Mouse (Mus musculus) frontal cortex, postnatal 10 days (tissue): ENCODE results near the gene Clta.
"Not testable (repeated sequence)": the region's sequence is repeated elsewhere in the genome, so short reads cannot be mapped to it uniquely, and the experiment has no call there.

Experiments used
- DNase-seq, 2 experiments: peaks; one replicate each; pipeline ENCODE4 v3.0.0; 2022; ENCODE audit warnings: low spot score in 2 of 2, mixed read lengths in 1 of 2

The Clta gene

DNA sequence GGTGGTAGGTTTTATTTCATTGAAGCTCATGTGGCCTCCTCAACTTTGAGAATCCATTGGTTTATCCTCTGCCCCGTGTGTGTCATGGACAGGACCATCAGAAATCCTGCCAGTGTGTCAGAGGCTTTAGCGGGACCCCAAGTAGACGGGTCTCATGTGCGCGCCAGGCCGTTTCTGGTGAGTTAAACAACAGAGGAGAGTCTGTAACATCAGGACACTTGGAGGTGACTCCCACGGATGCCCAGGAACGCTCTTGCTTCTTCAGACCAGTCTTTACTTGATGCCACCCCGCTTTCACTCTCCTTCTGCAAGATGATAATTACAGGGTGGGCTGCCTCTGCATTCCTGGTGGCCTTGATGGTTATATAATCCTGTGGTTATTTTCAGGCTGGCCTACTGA lies 19.4 kb downstream of the Clta start:
- DNase-seq: peak in 1 of 2 experiments; percentile 5

DNA sequence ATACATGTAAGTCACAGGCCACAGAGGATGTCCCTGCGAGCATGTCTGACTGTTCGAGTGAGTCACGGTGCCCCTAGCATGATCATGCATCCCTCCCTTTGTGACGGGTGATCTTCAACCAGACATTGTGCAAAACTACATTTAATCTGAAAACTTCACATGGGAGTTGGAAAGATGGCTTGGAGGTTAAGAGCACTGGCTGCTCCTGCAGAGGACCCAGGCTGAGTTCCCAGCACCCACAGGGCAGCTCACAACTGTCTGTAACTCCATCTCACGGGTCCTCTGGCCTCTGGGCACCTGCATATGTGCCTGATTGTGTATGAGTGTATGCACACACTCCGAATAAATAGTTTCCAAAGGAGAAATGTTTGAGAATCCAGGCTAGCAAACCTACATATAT lies 20.0 kb downstream of the Clta start:
- DNase-seq: peak in 1 of 2 experiments; percentile 2

DNA sequence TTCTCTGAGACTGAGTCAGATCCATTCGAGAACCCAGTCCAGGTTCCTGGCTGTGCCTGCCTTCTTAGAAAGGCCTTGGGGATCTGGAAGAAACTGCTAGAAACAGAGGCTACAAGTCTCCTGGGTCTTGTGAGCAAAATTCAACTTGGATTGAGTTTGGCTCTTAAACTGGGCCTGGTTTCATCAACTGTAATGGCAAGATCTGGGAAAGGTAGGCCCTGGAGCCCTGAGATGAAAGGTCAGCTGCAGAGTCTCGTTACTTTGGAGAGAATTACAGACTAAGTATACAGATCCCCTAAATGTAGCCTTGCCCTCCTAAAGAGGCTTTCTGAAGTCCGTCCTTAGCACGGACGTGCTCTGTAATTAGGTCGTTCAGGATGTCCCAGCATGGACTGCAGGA lies 21.3 kb downstream of the Clta start:
- no peak for DNase-seq

DNA sequence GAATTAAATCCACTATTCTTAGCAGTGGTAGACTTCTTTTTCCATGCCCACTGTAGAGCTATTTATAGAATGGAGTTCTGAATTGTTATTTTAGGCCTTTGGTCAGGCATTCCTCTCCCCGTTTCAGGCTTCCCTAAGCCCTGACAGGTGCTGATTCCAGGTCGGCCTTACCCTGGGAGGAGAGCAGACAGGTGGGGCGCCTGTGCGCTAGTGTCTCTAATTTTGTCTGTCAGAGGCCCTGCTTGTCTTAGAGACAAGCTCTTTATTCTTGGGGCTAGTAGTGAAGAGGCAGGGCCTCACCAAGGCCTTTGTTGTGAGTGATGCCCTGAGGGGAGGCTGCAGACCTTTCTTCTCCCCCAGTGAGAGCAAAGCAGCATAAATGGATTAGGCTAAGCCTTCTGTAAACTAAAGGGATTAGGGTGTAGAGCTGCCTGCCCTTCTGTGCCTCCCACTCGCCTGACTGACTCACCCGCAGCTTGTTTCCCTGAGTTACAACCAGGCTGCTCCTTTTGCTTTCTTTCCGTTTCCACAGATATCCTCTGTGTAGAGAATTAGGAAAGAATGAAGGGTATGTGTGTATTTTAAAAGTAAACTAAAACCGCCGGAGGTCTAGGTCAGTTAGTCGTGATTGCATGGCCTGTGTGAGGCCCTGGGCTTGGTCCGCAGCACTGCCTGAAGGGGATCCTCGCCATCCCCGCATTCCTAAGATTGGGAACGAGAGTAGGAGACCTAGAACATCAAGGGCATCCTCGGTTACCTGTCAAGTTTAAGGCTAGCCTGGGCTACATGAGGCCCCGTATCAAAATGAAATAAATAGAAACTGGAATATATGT lies 24.3 kb downstream of the Clta start:
- DNase-seq: no peak

GRCm38 (mm10) chr4:44029661-44030066 lies 25.4 kb downstream of the Clta start:
- DNase-seq: no peak

DNA sequence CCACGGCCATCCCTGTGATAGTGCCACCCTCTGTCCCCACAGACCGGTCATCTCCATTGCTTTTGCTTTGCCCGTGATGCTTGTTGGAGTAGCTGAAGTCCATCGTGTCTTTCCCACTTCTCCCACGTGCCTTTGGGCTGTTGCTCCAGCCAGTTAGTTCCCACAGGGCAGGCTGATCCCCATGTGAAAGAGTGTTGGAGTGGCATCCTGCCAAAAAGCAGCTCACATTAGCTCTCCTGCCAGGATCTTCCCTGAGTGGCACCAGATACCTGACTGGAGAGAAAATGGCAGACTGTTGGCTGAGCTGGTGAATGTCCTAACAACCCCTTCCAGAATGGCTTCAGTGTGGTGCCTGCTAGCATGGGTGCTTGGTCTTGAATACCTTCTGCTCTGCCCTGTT lies 27.3 kb downstream of the Clta start:
- DNase-seq: no peak

- DNase-seq: no peak
Observed at GRCm38 (mm10) chr4:44036455-44036854, 32.2 kb downstream of the Clta start.

DNA sequence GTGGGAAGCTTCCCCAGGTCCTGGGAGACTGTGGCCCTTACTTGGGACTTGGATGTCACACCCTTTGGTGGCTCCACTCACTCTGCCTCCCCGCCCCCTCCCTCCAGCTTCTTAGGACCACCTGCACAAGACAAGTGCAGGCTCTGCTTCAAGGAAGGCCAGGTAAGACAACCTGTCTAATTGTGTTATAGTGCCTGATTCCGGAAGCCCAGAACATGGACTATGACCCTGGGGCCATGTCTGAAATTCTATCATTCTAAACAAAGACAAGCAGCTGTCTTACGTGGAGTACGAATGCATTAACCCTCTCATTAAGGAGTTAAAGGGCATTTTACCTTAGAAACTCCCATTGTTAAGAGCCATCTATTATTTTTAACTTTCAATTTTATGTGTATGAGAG lies 36.5 kb downstream of the Clta start:
- DNase-seq: no peak

- DNase-seq: no peak
Observed at GRCm38 (mm10) chr4:44042429-44042828, 38.2 kb downstream of the Clta start.

DNA sequence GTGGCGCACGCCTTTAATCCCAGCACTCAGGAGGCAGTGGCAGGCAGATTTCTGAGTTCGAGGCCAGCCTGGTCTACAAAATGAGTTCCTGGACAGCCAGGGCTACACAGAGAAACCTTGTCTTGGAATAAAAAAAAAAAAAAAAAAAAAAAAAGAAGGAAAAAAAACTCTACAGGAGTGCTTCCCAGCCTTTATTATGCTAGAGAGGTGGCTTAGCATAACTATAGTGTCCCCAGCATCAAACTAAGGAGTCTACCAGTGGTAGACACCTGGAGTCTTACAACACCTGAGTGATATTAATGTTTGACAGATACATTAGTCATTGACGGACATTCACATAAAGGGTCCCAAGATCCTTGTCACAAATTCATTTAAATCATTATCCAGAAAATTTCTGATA lies 38.9 kb downstream of the Clta start:
- not testable (repeated sequence) for DNase-seq

GRCm38 (mm10) chr4:44044685-44045356 lies 40.6 kb downstream of the Clta start:
- no peak for DNase-seq

GRCm38 (mm10) chr4:44046066-44046465 lies 41.8 kb downstream of the Clta start:
- no peak for DNase-seq

DNA sequence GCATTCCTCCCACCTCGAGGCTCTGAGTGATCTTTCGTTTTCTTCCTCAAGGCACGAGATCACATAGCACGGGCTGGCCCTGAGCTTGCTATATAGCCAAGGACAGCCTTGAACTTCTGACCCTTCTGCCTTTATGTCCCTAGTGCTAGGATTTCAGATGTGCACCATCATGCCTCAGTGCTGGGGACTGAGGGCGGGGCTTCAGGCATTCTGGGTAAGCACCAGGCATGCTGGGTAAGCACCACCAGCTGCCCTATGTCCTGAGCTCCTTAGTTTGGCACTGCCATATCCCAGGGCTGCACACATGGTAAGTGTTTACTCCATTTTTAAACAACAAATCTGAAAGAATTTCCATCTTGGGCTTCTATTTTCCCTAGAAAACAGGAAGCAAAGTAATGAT lies 45.6 kb downstream of the Clta start:
- DNase-seq: no peak

DNA sequence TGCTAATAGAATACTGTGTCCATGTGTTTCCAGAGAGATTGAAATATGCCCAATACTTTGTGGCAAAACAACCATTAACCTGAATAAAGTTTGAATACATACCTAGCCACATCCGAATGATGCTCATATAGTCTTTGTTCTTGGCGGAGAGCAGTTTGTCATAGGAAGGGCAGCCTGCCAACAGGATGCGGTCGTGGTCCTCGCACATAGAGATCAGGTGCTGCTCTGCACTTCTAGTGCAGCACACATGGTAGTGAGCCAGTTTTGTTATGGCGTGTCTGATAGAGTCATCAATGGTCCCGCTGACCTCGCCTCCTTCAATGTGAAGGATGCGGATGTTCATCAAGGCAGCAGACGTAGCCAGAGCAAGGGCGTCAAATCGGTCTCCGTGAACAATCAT lies 55.4 kb downstream of the Clta start:
- DNase-seq: no peak

GRCm38 (mm10) chr4:44062062-44062461 lies 57.8 kb downstream of the Clta start:
- DNase-seq: no peak

DNA sequence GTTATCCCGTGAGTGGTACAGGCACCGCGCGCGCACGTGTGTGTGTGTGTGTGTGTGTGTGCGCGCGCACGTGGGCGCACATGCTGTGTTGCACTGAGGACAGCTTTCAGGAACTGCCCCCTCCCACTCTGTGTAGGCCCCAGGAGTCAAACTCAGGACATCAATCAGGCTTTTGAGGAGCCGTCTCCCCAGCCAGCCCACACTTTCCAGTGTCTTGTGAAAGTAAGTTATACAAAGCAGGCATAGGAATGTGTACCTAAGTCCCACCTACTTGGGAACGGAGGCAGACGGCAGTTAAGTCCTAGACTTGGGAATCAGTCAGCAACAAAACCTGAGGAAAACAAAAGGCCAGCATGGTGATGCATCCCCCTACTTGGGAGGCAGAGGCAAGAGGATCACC lies 58.6 kb downstream of the Clta start:
- no peak for DNase-seq

GRCm38 (mm10) chr4:44065355-44066025 lies 61.2 kb downstream of the Clta start:
- DNase-seq: peak; percentile 62 to 86

- no peak for DNase-seq
Observed at GRCm38 (mm10) chr4:44066891-44067290, 62.6 kb downstream of the Clta start.

GRCm38 (mm10) chr4:44068736-44069135 lies 64.5 kb downstream of the Clta start:
- no peak for DNase-seq

DNA sequence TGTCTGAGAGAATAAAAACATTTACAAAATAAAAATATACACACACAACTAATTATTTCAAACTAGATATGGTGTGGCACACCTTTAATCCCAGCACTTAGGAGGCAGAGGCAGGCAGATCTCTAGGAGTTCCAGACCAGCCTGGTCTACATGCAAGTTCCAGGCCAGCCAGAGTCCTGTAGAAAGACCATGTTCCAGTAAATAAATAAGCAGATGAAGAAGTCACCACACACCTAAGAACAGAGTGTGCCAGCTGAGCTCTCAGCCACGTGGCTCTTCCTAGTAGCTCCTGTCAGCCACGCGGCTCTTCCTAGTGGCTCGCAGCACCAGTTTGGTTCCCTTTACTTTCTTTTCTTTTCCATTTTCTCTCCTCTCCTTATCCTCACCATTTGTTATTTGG lies 65.2 kb downstream of the Clta start:
- no peak for DNase-seq

DNA sequence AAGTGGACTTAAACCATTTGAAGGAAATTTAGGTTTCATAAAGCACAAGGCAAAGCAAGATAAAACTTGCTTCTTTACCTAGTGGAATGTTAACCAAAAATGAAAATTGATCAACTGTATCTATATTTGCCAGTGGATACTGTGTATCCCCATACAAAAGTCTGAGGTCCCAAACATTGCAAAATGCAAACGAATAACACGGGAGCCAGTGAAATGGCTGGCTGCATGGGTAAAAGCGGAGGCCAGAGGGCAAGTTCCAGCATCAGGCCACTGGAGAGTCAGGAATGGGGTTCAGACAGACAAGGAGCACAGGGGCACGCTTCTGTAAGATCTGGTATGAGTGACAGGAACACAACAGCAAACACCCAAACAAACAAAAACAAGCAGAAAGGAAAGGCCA lies 66.4 kb downstream of the Clta start:
- no peak for DNase-seq

GRCm38 (mm10) chr4:44071741-44072145 lies 67.5 kb downstream of the Clta start:
- no peak for DNase-seq
